Mouse (Mus musculus) urinary bladder, adult 18-20 months (tissue): ENCODE data around the gene Trappc3.

Experiments
- DNase-seq, 2 experiments: peaks; one replicate each; pipeline ENCODE4 v3.0.0; 2022; ENCODE audit warnings: low spot score in 2 of 2, mixed read lengths in 2 of 2

Gene Trappc3

GRCm38 (mm10) chr4:126313202-126313601 is 51.1 kb downstream of the Trappc3 start:
- DNase-seq, result no peak

GRCm38 (mm10) chr4:126314393-126314792 is 52.3 kb downstream of the Trappc3 start:
- DNase-seq, result no peak

GRCm38 (mm10) chr4:126315931-126316330 is 53.8 kb downstream of the Trappc3 start:
- no peak for DNase-seq

GRCm38 (mm10) chr4:126316443-126317040 is 54.4 kb downstream of the Trappc3 start:
- no peak for DNase-seq

GRCm38 (mm10) chr4:126319806-126320205 is 57.7 kb downstream of the Trappc3 start:
- DNase-seq, result no peak

- DNase-seq, result peak; percentile 95 to 99
Measured at GRCm38 (mm10) chr4:126321111-126321853, 59.2 kb downstream of the Trappc3 start, which contains the start of gene Adprhl2. TSS of gene Adprhl2 (minus strand) at chr4:126321703.

GRCm38 (mm10) chr4:126321854-126322511 is 59.9 kb downstream of the Trappc3 start:
- DNase-seq, result no peak

GRCm38 (mm10) chr4:126322646-126323045 is 60.5 kb downstream of the Trappc3 start:
- no peak for DNase-seq

- DNase-seq, result no peak
Measured at GRCm38 (mm10) chr4:126324861-126325260, 62.7 kb downstream of the Trappc3 start.

GRCm38 (mm10) chr4:126325281-126325861 is 63.2 kb downstream of the Trappc3 start, which contains the start of gene Tekt2:
TSS of gene Tekt2 (minus strand) at chr4:126325688.
- DNase-seq, result peak; percentile 43 to 53
